Mouse (Mus musculus): Measurements from ENCODE around the gene Gm28038. TPM values are rescaled to one million over a fixed set of nuclear protein-coding genes. Genes with fewer than 3 reads are reported as not detected.

Gm28038 gene
- polyA plus RNA-seq, 1 experiment from 2014 or later, result not detected

- H3K36me3 ChIP-seq, result peaks cover 90% of the 10 kb centered on the region
- no peaks in the 10 kb centered on the region for H3K27me3 ChIP-seq
- no peak overlapping the region for H3K9ac ChIP-seq
- no peak overlapping the region for H3K4me2 ChIP-seq
- H3K4me3 ChIP-seq, result no peak overlapping the region
- WGBS, result 86% methylated on average over 15 of the region's 15 CpGs
- H3K9me3 ChIP-seq, result no peaks in the 10 kb centered on the region
- ATAC-seq (ENCODE audit: insufficient number of reproducible peaks, low FRiP score, low TSS enrichment, low read depth), result no peak
- no peak overlapping the region for H3K27ac ChIP-seq
- H3K4me1 ChIP-seq, result peaks cover 27% of the 10 kb centered on the region
These were observed 21.4 kb upstream of the Gm28038 start for GRCm38 (mm10) chr2:30259131-30260064.

DNA sequence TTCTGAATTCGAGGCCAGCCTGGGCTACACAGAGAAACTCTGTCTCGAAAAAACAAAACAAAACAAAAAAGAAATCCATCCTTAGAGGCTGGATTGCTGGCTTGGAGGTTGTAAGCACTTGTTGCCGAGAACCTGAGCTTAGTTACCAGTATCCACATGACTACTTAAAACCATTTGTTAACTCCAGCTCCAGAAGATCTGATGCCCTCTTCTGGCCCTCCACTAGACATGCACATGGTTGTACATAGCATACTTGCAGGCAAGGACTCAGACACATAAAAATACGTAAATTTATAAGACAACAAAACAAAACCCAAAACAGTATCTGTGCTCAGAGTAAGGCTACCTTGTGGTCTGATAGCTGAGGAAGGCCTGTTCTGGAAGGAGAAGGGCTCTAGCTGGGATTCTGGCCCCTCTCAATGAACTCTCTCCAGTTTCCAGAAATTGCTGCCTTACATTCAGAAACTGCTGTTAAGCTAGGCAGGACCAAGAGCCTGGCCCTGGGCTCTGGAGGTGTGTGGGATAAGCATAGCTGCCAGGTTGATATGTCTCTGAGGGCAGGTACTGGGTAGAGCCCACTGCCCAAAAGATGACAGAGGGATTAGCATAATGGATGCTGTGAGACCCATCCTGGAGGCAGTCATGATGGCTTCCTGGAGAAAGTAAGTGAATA lies 19.6 kb upstream of the Gm28038 start:
- Histone ChIP-seq H3K9me3 (no peaks in the 10 kb centered on the region), H3K4me2 (no peak overlapping the region), H3K27ac (no peak overlapping the region), H3K9ac (no peak overlapping the region), H3K27me3 (no peaks in the 10 kb centered on the region), H3K36me3 (peaks cover 78% of the 10 kb centered on the region), H3K4me1 (peaks cover 45% of the 10 kb centered on the region), H3K4me3 (no peak overlapping the region)
- no peak for ATAC-seq (ENCODE audit: insufficient number of reproducible peaks, low FRiP score, low TSS enrichment, low read depth)
- 82% methylated on average over 4 of the region's 4 CpGs for WGBS

GRCm38 (mm10) chr2:30261921-30262839 lies 18.7 kb upstream of the Gm28038 start:
- Histone ChIP-seq H3K27ac (0 out of 2 replicates have a peak overlapping the region, but pooled peaks have one; percentile 22), H3K9ac (no peak overlapping the region), H3K4me1 (peaks cover 54% of the 10 kb centered on the region), H3K9me3 (no peaks in the 10 kb centered on the region), H3K36me3 (peaks cover 68% of the 10 kb centered on the region), H3K4me2 (no peak overlapping the region), H3K4me3 (no peak overlapping the region), H3K27me3 (no peaks in the 10 kb centered on the region)
- no peak for ATAC-seq (ENCODE audit: insufficient number of reproducible peaks, low FRiP score, low TSS enrichment, low read depth)
- 92% methylated on average over 18 of the region's 18 CpGs for WGBS

GRCm38 (mm10) chr2:30262840-30263441 lies 17.9 kb upstream of the Gm28038 start:
- Histone ChIP-seq H3K36me3 (peaks cover 61% of the 10 kb centered on the region), H3K27me3 (no peaks in the 10 kb centered on the region), H3K4me3 (no peak overlapping the region), H3K4me1 (peaks cover 54% of the 10 kb centered on the region), H3K9ac (no peak overlapping the region), H3K27ac (no peak overlapping the region), H3K9me3 (no peaks in the 10 kb centered on the region), H3K4me2 (no peak overlapping the region)
- no peak for ATAC-seq (ENCODE audit: insufficient number of reproducible peaks, low FRiP score, low TSS enrichment, low read depth)
- WGBS, result 53% methylated on average over 4 of the region's 4 CpGs

- ATAC-seq (ENCODE audit: insufficient number of reproducible peaks, low FRiP score, low TSS enrichment, low read depth), result no peak
- peaks cover 52% of the 10 kb centered on the region for H3K36me3 ChIP-seq
- 84% methylated on average over 6 of the region's 6 CpGs for WGBS
These were observed 17.0 kb upstream of the Gm28038 start for GRCm38 (mm10) chr2:30263811-30264210.

DNA sequence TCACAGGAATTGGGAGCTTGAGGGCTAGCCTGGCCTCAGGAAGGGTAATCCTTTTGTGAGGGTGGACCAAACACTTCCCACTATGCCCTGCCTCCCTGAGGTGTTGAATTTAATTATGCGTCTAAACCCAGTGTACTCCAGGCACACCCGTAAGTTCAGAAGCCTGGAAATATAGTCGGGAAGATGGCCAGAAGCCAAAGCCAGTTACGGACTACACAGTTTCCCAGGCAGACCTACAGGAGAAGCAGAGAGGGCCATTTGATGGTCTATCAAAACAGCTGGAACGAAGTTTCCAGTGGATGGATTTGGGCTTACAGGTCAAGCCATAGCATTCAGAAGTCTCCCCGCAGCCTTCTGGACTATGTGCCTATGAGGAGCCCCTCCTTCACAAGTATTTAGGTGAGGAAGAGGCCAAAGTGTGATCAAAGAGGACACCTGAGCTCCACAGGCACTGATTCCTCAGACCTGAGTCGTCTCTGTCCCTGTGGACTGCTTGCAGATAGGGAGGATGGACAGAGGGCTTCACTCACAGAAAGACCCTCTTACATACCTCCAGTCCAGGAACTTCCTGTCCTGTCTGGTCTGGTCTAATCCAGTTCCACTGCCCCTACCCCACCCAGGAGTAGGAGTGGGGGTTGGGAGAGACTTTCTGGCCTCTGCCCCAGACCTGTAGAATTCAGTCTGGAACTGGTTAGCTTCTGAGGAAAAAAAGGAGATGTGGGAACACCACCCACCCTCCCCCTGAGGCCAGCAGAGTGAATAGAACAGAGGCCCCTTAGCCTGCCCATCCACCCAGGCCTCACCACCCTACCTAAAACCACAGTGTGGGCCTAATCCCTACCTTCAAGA lies 15.9 kb upstream of the Gm28038 start:
- Histone ChIP-seq H3K4me3 (no peak overlapping the region), H3K27me3 (no peaks in the 10 kb centered on the region), H3K36me3 (peaks cover 42% of the 10 kb centered on the region), H3K9ac (no peak overlapping the region), H3K4me1 (peaks cover 50% of the 10 kb centered on the region), H3K4me2 (no peak overlapping the region), H3K27ac (peak overlapping the region; percentile 89), H3K9me3 (no peaks in the 10 kb centered on the region)
- WGBS, result 42% methylated on average over 7 of the region's 7 CpGs
- ATAC-seq (ENCODE audit: insufficient number of reproducible peaks, low FRiP score, low TSS enrichment, low read depth), result no peak

More at GRCm38 (mm10) chr2:30263811-30264210, 17.0 kb upstream of the Gm28038 start:
- no peak overlapping the region for H3K4me2 ChIP-seq
- no peaks in the 10 kb centered on the region for H3K9me3 ChIP-seq
- H3K4me3 ChIP-seq, result no peak overlapping the region
- H3K27ac ChIP-seq, result peak overlapping the region; percentile 89; the same call in 1 of the 2 replicates
- peaks cover 48% of the 10 kb centered on the region for H3K4me1 ChIP-seq
- H3K27me3 ChIP-seq, result no peaks in the 10 kb centered on the region
- H3K9ac ChIP-seq, result no peak overlapping the region

DNA sequence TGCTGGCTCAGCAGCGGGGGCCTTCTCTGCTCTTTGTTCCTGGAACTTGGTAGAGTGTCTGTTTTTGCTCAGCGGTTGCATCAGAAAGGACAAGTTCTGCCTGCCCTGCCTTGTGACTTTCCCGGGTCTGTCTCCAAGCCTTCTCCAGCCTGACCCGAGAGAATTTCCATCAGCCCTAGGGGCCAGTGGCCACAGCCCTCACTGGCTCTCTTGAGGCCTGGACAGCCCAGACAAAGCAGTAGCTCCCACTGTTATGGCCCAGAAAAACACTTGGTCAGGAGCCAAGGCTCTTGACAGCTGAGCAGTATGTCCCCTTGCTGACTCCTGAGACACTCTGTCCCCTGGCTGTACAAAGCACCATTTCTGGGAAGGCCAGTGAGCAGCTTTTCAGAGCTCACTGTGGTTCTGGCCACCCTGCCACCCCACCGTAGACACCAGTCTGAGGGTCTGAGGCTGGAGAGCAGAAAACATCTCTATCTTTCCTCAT lies 15.0 kb upstream of the Gm28038 start, which contains the start of gene Phyhd1:
TSS of gene Phyhd1 (plus strand) at position 437 of the 487 bp plus-strand sequence.
- no peak within 1 kb of the TSS for H3K4me3 ChIP-seq
- 37% methylated on average over 5 of the region's 5 CpGs for WGBS
- H3K9me3 ChIP-seq, result no peaks in the 10 kb centered on the region
- H3K9ac ChIP-seq, result 0 out of 2 replicates have a peak within 1 kb of the TSS, but pooled peaks have one; percentile 8
- H3K36me3 ChIP-seq, result peaks cover 34% of the 10 kb centered on the region
- 0 out of 2 replicates have a peak, but pooled peaks have one; percentile 45 for ATAC-seq (ENCODE audit: insufficient number of reproducible peaks, low FRiP score, low TSS enrichment, low read depth)
- H3K27me3 ChIP-seq, result no peaks in the 10 kb centered on the region
- H3K4me1 ChIP-seq, result peaks cover 52% of the 10 kb centered on the region
- peak within 1 kb of the TSS; percentile 7; the same call in 1 of the 2 replicates for H3K4me2 ChIP-seq
- peak within 1 kb of the TSS; percentile 89 for H3K27ac ChIP-seq

- H3K4me1 ChIP-seq, result peaks cover 52% of the 10 kb centered on the region
- no peak overlapping the region for H3K9ac ChIP-seq
- peaks cover 30% of the 10 kb centered on the region for H3K36me3 ChIP-seq
- peak overlapping the region; percentile 7; the same call in 1 of the 2 replicates for H3K4me2 ChIP-seq
- ATAC-seq (ENCODE audit: insufficient number of reproducible peaks, low FRiP score, low TSS enrichment, low read depth), result 0 out of 2 replicates have a peak, but pooled peaks have one; percentile 32
- H3K27ac ChIP-seq, result peak overlapping the region; percentile 89
- H3K4me3 ChIP-seq, result no peak overlapping the region
- H3K27me3 ChIP-seq, result no peaks in the 10 kb centered on the region
- WGBS, result 7% methylated on average over 4 of the region's 4 CpGs
- no peaks in the 10 kb centered on the region for H3K9me3 ChIP-seq
These were observed 14.4 kb upstream of the Gm28038 start for GRCm38 (mm10) chr2:30266392-30266941.

- Histone ChIP-seq H3K9ac (no peak overlapping the region), H3K36me3 (peaks cover 20% of the 10 kb centered on the region), H3K4me1 (peaks cover 52% of the 10 kb centered on the region), H3K9me3 (no peaks in the 10 kb centered on the region), H3K27me3 (no peaks in the 10 kb centered on the region), H3K4me2 (no peak overlapping the region), H3K27ac (no peak overlapping the region), H3K4me3 (no peak overlapping the region)
- no peak for ATAC-seq (ENCODE audit: insufficient number of reproducible peaks, low FRiP score, low TSS enrichment, low read depth)
- 96% methylated on average over 2 of the region's 2 CpGs for WGBS
These were observed 13.4 kb upstream of the Gm28038 start for GRCm38 (mm10) chr2:30267466-30267865.

DNA sequence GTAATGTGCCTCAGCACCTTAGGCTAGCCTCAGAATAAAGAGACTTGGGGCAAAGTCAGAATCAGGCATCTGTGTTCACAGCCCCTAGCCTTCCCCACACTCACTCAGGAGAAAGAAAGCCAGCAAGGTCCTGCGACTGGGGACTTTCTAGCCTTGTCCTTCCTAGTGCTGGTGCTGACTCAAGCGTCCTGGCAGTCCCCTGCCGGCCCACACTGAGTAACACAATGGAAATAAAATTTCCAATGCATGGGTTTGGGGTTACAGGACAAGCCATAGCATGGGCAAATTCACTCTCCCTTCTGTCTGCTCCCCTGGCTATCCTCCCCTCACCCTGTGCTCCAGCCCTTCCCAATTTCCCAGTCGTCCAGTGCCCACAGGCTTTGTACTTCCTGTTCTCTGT lies 12.5 kb upstream of the Gm28038 start:
- no peak overlapping the region for H3K27ac ChIP-seq
- H3K9ac ChIP-seq, result 0 out of 2 replicates have a peak overlapping the region, but pooled peaks have one; percentile 2
- WGBS, result 55% methylated on average over 4 of the region's 4 CpGs
- H3K27me3 ChIP-seq, result no peaks in the 10 kb centered on the region
- H3K9me3 ChIP-seq, result no peaks in the 10 kb centered on the region
- H3K4me1 ChIP-seq, result peaks cover 46% of the 10 kb centered on the region
- H3K36me3 ChIP-seq, result peaks cover 13% of the 10 kb centered on the region
- no peak overlapping the region for H3K4me3 ChIP-seq
- no peak for ATAC-seq (ENCODE audit: insufficient number of reproducible peaks, low FRiP score, low TSS enrichment, low read depth)
- no peak overlapping the region for H3K4me2 ChIP-seq

Data from limb, embryonic 15.5 days (tissue).